Mouse (Mus musculus): Measurements from ENCODE around the gene 1500011B03Rik.

DNA sequence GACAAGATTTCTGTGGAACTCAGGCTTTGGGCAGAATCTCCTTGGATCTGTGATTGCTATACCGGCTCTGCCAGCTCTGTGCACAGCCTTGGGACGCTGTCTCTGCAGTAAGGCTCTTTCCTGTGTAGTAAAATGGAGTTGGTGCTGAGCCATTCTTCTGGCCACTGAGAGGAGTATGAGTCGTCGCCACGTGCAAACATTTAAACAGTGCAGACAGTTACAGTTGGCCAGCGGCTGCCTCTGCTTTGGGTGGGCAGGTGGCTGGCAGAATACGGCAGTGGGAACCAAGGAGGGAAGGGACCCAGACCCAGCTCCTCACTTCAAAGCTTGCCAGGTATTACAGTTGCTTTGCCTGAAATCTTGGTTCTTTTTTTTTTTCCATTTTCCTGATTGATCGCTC lies 26.0 kb downstream of the 1500011B03Rik start:
- TF ChIP-seq POLR2A (IDR thresholded peaks at IDR 0.05; ENCODE audit: low read depth, low read length) (no peak), CTCF (IDR thresholded peaks at IDR 0.05; ENCODE audit: extremely low read depth, insufficient read length, insufficient replicate concordance, low read depth, low read length) (no peak)
